Mouse (Mus musculus) lung, embryonic 14.5 days (tissue): Measurements from ENCODE around the gene Prickle2. TPM values are rescaled to one million over a fixed set of nuclear protein-coding genes. Genes with fewer than 3 reads are reported as not detected.

ENCODE experiments used
- ATAC-seq: fragments of 200-750 bp; cut with Nextera tagmentation; 2 replicates; pipeline ENCODE4 v1.8.0; 2017; ENCODE audit warnings: mild to moderate bottlenecking, moderate TSS enrichment, moderate library complexity; ENCODE audit not compliant: insufficient read depth
- DNase-seq: peaks from one replicate; pipeline ENCODE4 v3.0.0-alpha.2; 2015
- H3K27ac ChIP-seq: fragments of 300-500 bp; sonication (generic); 2 replicates; pipeline ENCODE4 v1.5.1; 2014; ENCODE audit warnings: low read depth, mild to moderate bottlenecking, moderate library complexity
- H3K27me3 ChIP-seq: fragments of 300-500 bp; sonication (generic); 2 replicates; pipeline ENCODE4 v1.6.1; 2014; ENCODE audit warnings: low read length, control low read depth; ENCODE audit not compliant: insufficient read depth
- H3K36me3 ChIP-seq: fragments of 300-500 bp; sonication (generic); 2 replicates; pipeline ENCODE4 v1.6.1; 2014; ENCODE audit warnings: control low read depth; ENCODE audit not compliant: insufficient read depth
- H3K4me1 ChIP-seq: fragments of 300-500 bp; sonication (generic); 2 replicates; pipeline ENCODE4 v1.6.1; 2014; ENCODE audit warnings: antibody characterized with exemption, control low read depth; ENCODE audit not compliant: insufficient read depth
- H3K4me2 ChIP-seq: fragments of 300-500 bp; sonication (generic); 2 replicates; pipeline ENCODE4 v1.6.1; 2014; ENCODE audit warnings: mild to moderate bottlenecking
- H3K4me3 ChIP-seq: fragments of 300-500 bp; sonication (generic); 2 replicates; pipeline ENCODE4 v1.5.1; 2014; ENCODE audit warnings: low read depth, low read length
- H3K9ac ChIP-seq: fragments of 300-500 bp; sonication (generic); 2 replicates; pipeline ENCODE4 v1.6.1; 2014
- H3K9me3 ChIP-seq: fragments of 300-500 bp; sonication (generic); 2 replicates; pipeline ENCODE4 v1.6.1; 2016; ENCODE audit warnings: low read depth, low read length, control low read depth
- CTCF ChIP-seq: IDR thresholded peaks from 2 replicates; pipeline ENCODE4 v1.5.1; 2016; ENCODE audit warnings: antibody characterized with exemption, low read depth
- WGBS: fragments of 180-500 bp; shearing (Covaris S2); extraction: QIAGEN DNeasy Blood & Tissue Kit; methylation state at CpG from one replicate; pipeline ENCODE4 v1.1.7; 2014; 5-methylcytosine and 5-hydroxymethylcytosine counted together
- polyA plus RNA-seq: library from polyadenylated mRNA; unstranded; fragments of >200 nt; fragmentation: Nextera tagmentation; extraction: Ambion mirVana; gene quantifications from 2 replicates; pipeline ENCODE4 v1.2.1, GENCODE M21; 2014

Gene Prickle2
- polyA plus RNA-seq, 1 experiment from 2014 or later = 11.0 TPM

GRCm38 (mm10) chr6:92525646-92526045, 180.3 kb downstream of the Prickle2 start:
- Histone ChIP-seq H3K27ac (no peak overlapping the region), H3K4me3 (no peak overlapping the region), H3K9me3 (no peaks in the 10 kb centered on the region), H3K4me2 (no peak overlapping the region), H3K36me3 (no peaks in the 10 kb centered on the region), H3K27me3 (no peaks in the 10 kb centered on the region), H3K4me1 (peaks cover 10% of the 10 kb centered on the region), H3K9ac (no peak overlapping the region)
- DNase-seq (no peak), ATAC-seq (no peak)
- no peak for TF ChIP-seq CTCF
- 88% methylated on average over 2 of the region's 2 CpGs for WGBS

DNA sequence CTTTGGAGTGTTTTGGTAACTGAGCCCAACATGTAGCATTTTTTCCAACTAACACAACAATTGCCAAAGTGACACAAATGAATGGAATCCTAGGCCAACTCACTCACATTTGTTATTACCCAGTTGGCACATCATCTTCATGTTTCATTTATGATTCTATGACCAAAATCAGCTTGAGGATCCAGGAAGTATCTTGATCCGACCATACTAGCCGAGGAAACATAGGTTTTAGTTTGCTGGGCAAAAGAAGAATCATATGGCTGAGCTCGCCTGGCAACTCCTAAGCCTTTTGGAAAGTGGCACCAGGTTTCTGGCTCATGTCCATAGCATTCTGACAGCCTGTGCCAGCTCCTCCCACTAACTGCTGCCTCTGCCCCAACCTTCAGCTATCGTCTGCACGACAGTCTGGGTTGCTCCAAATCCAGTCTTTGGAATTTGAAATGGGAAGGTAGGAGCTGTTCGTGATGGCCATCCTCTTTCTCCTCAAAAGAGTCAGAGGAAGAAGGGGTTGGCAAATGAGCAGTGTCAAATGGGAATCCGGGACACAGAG, 184.4 kb downstream of the Prickle2 start:
- Histone ChIP-seq H3K27ac (no peak overlapping the region), H3K4me1 (peaks cover 28% of the 10 kb centered on the region), H3K4me2 (no peak overlapping the region), H3K9me3 (no peaks in the 10 kb centered on the region), H3K27me3 (no peaks in the 10 kb centered on the region), H3K9ac (no peak overlapping the region), H3K36me3 (no peaks in the 10 kb centered on the region), H3K4me3 (no peak overlapping the region)
- 67% methylated on average over 7 of the region's 7 CpGs for WGBS
- TF ChIP-seq CTCF = no peak
- DNase-seq (peak; percentile 9), ATAC-seq (no peak)

- Histone ChIP-seq H3K9ac (no peak overlapping the region), H3K27ac (no peak overlapping the region), H3K4me3 (no peak overlapping the region), H3K4me2 (no peak overlapping the region), H3K36me3 (no peaks in the 10 kb centered on the region), H3K9me3 (no peaks in the 10 kb centered on the region), H3K27me3 (no peaks in the 10 kb centered on the region), H3K4me1 (peaks cover 28% of the 10 kb centered on the region)
- ATAC-seq (0 out of 2 replicates have a peak, but pooled peaks have one; percentile 28), DNase-seq (peak; percentile 52)
- no peak for TF ChIP-seq CTCF
- 37% methylated on average over 5 of the region's 5 CpGs for WGBS
Observed at GRCm38 (mm10) chr6:92520088-92520875, 185.7 kb downstream of the Prickle2 start.

DNA sequence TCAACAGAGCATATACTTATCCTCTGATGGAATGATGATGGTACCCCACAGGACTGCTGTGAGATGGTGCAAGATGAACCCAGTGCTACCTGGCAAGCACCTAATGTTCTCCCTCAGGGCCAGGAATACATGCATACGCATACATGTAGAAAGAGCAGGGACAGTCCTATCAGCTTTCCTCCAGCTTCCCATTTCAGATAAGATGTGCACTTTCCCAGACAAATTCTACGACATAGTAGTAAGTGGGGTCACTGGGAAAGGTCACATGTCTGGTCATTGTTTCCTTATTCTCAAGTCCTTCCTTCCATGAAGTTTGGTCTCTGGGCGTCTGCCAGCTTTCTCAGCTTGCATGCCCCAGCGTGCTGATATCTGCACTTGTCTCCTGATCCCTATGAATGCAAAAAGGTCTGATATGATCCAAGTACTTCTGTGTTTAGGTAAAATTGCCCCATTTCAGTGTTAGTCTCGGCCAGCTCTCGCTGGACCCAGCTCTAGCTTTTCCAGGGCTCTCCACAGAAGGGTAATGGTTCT, 187.5 kb downstream of the Prickle2 start:
- H3K9ac ChIP-seq = no peak overlapping the region
- H3K4me2 ChIP-seq = no peak overlapping the region
- no peak for ATAC-seq
- no peak overlapping the region for H3K4me3 ChIP-seq
- H3K27me3 ChIP-seq = no peaks in the 10 kb centered on the region
- WGBS = 65% methylated on average over 6 of the region's 6 CpGs
- H3K27ac ChIP-seq = no peak overlapping the region
- H3K9me3 ChIP-seq = no peaks in the 10 kb centered on the region
- H3K36me3 ChIP-seq = no peaks in the 10 kb centered on the region
- peaks cover 28% of the 10 kb centered on the region for H3K4me1 ChIP-seq
- no peak for TF ChIP-seq CTCF
- DNase-seq = peak; percentile 29

- WGBS = 16% methylated on average over 2 of the region's 2 CpGs
- Histone ChIP-seq H3K27me3 (no peaks in the 10 kb centered on the region), H3K4me1 (peaks cover 27% of the 10 kb centered on the region), H3K4me2 (no peak overlapping the region), H3K27ac (peak overlapping the region; percentile 32; the same call in 1 of the 2 replicates), H3K9ac (no peak overlapping the region), H3K9me3 (no peaks in the 10 kb centered on the region), H3K4me3 (no peak overlapping the region), H3K36me3 (no peaks in the 10 kb centered on the region)
- ATAC-seq = peak; percentile 76; the same call in 1 of the 2 replicates
- peak; percentile 72 for DNase-seq
- no peak for TF ChIP-seq CTCF
Observed at GRCm38 (mm10) chr6:92517002-92517401, 189.0 kb downstream of the Prickle2 start.

DNA sequence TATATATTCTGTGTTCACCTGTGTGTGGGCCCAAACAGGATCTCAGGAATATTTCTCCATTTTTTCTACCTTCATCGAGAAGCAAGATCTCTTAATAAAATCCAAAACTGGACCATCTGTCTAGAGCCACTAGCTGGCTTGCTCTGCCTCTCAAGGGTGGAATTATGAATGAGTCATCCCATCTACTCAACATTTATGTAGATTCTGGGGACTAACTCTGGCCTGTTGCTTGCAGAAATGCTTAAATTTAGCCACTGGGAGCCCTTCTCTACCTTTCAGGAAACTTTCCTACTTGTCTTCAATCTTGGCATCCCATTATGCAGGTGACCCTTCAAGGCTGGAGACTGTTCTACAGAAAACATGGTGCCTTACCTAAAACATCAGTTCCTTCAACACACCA, 194.0 kb downstream of the Prickle2 start:
- no peaks in the 10 kb centered on the region for H3K27me3 ChIP-seq
- DNase-seq (no peak), ATAC-seq (no peak)
- no peak overlapping the region for H3K27ac ChIP-seq
- H3K4me2 ChIP-seq = no peak overlapping the region
- H3K4me1 ChIP-seq = peaks cover 5% of the 10 kb centered on the region
- H3K9ac ChIP-seq = no peak overlapping the region
- H3K9me3 ChIP-seq = no peaks in the 10 kb centered on the region
- 91% methylated on average over 1 of the region's 1 CpGs for WGBS
- no peak overlapping the region for H3K4me3 ChIP-seq
- H3K36me3 ChIP-seq = no peaks in the 10 kb centered on the region
- no peak for TF ChIP-seq CTCF

GRCm38 (mm10) chr6:92509712-92510111, 196.2 kb downstream of the Prickle2 start:
- no peak overlapping the region for H3K27ac ChIP-seq

More at GRCm38 (mm10) chr6:92509712-92510111, 196.2 kb downstream of the Prickle2 start:
- H3K36me3 ChIP-seq = no peaks in the 10 kb centered on the region
- no peak overlapping the region for H3K4me2 ChIP-seq
- H3K27me3 ChIP-seq = no peaks in the 10 kb centered on the region
- H3K9me3 ChIP-seq = no peaks in the 10 kb centered on the region
- TF ChIP-seq CTCF = no peak
- H3K4me3 ChIP-seq = no peak overlapping the region
- ATAC-seq (no peak), DNase-seq (peak; percentile 27)
- no peak overlapping the region for H3K9ac ChIP-seq
- 0 out of 2 replicates have a peak, but pooled peaks cover 2% of the 10 kb centered on the region for H3K4me1 ChIP-seq
- WGBS = 51% methylated on average over 2 of the region's 2 CpGs
